Mouse (Mus musculus) cerebellum, adult 2 months (tissue): ENCODE results near the gene Bbox1. TPM values are rescaled to one million over a fixed set of nuclear protein-coding genes. Genes with fewer than 3 reads are reported as not detected.

Experiments
- DNase-seq, 2 experiments: peaks; one replicate each; pipeline ENCODE4 v3.0.0; 2021
- H3K27ac ChIP-seq: fragments of 200-500 bp; 2 replicates; pipeline ENCODE4 v1.5.1; 2012; ENCODE audit warnings: low read length, control low read depth, inconsistent platforms; ENCODE audit not compliant: insufficient read depth
- H3K27me3 ChIP-seq: fragments of 200-500 bp; 2 replicates; pipeline ENCODE4 v1.6.1; 2012; ENCODE audit warnings: inconsistent platforms, mild to moderate bottlenecking, low read length, moderate library complexity; ENCODE audit not compliant: control insufficient read depth, insufficient read depth
- H3K4me1 ChIP-seq: fragments of 200-500 bp; 2 replicates; pipeline ENCODE4 v1.6.1; 2011; ENCODE audit warnings: low read length; ENCODE audit not compliant: control insufficient read depth, insufficient read depth
- H3K4me3 ChIP-seq: fragments of 200-500 bp; replicated peaks from 2 replicates; pipeline ENCODE3; 2011; ENCODE audit warnings: mild to moderate bottlenecking, low read depth, low read length, control low read depth; ENCODE audit not compliant: insufficient read depth
- CTCF ChIP-seq: fragments of 200-500 bp; IDR thresholded peaks from 2 replicates; pipeline ENCODE4 v1.5.1; 2011; ENCODE audit warnings: low read depth, mild to moderate bottlenecking, control low read depth, low read length, moderate library complexity, borderline replicate concordance; ENCODE audit not compliant: insufficient read depth
- POLR2A ChIP-seq: fragments of 200-500 bp; IDR thresholded peaks from 2 replicates; pipeline ENCODE4 v1.6.1; 2011; ENCODE audit warnings: low read length, control low read depth, borderline replicate concordance; ENCODE audit not compliant: insufficient read depth
- WGBS: fragments of 180-500 bp; shearing (Covaris S2); methylation state at CpG from one replicate; pipeline ENCODE4 v1.1.7; 2018; 5-methylcytosine and 5-hydroxymethylcytosine counted together
- polyA plus RNA-seq: library from polyadenylated mRNA; depleted of rRNA; stranded (reverse); fragments of >200 nt; gene quantifications from 2 replicates; pipeline ENCODE4 v1.2.3, GENCODE M21; 2012; rRNA removed

Bbox1 gene
- polyA plus RNA-seq, 1 experiment, result 10.0 TPM

DNA sequence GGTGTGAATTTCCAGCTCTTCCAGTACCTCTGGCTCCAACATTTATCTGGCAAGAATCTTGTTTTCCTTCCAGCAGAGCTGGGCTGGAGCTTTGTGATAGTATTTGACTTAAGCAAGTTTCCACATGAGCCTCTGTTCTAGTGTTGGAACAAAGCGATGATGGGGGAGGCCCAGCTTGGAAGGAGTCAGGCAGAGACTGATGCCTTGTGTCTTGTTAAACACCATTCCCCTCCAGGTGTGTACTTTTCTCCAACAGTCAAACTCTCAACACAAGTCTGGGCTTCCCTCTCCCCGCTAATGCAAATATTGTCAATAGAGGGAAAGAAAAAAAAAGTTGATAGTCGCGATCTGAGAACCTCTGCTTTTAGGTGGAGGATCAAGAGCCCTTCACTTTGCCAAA lies 100.1 kb downstream of the Bbox1 start:
- WGBS, result 85% methylated on average over 4 of the region's 4 CpGs
- DNase-seq, result no peak
- H3K27ac ChIP-seq, result no peak overlapping the region
- no peaks in the 10 kb centered on the region for H3K27me3 ChIP-seq
- no peak for TF ChIP-seq POLR2A
- TF ChIP-seq CTCF, result no peak
- no peak overlapping the region for H3K4me3 ChIP-seq
- H3K4me1 ChIP-seq, result no peaks in the 10 kb centered on the region

Other genes starting within 250 kb of the Bbox1 start
- gene Fibin, start 48.6 kb upstream of the Bbox1 start, polyA plus RNA-seq, result 4.3 and 5.0 TPM in 2 replicates